Mouse (Mus musculus) Patski (cell line): Measurements from ENCODE around the gene Dnajc13. TPM values are rescaled to one million over a fixed set of nuclear protein-coding genes. Genes with fewer than 3 reads are reported as not detected.

Experiments
- ATAC-seq: fragments of 100-300 bp; one replicate; pipeline ENCODE4 v1.8.0; 2021
- CTCF ChIA-PET: fragments of 350-600 bp; sonication (Branson Sonifier 250); formaldehyde crosslinking; loops from one replicate; lab custom pipeline; 2022; ENCODE audit warnings: inconsistent platforms; lab: Charles Lee
- POLR2A ChIA-PET: fragments of 350-600 bp; sonication (Branson Sonifier 250); formaldehyde crosslinking; loops from one replicate; lab custom pipeline; 2022; ENCODE audit warnings: antibody characterized with exemption, inconsistent platforms; lab: Charles Lee
- DNase-seq: peaks from one replicate; pipeline ENCODE4 v3.0.0-alpha.2; 2011; ENCODE audit warnings: low read depth, low spot score
- H3K27me3 ChIP-seq: fragments of 371-371 bp; one replicate; pipeline ENCODE4 v1.5.1; 2021
- CTCF ChIP-seq: fragments of 100-300 bp; IDR thresholded peaks from one replicate; pipeline ENCODE4 v1.5.1; 2021
- in situ Hi-C: fragments of 300-500 bp; cut with MboI; formaldehyde crosslinking; loops from 3 replicates; pipeline ENCODE4 v1.11.1; 2018; ENCODE audit warnings: low pct_unique_long_range_greater_than_20kb, mixed read lengths
- polyA plus RNA-seq: library from polyadenylated mRNA; unstranded; gene quantifications from one replicate; pipeline ENCODE4 v1.2.3, GENCODE M21; 2021

Gene Dnajc13
- polyA plus RNA-seq, 1 experiment from 2014 or later: 64.2 TPM

DNA sequence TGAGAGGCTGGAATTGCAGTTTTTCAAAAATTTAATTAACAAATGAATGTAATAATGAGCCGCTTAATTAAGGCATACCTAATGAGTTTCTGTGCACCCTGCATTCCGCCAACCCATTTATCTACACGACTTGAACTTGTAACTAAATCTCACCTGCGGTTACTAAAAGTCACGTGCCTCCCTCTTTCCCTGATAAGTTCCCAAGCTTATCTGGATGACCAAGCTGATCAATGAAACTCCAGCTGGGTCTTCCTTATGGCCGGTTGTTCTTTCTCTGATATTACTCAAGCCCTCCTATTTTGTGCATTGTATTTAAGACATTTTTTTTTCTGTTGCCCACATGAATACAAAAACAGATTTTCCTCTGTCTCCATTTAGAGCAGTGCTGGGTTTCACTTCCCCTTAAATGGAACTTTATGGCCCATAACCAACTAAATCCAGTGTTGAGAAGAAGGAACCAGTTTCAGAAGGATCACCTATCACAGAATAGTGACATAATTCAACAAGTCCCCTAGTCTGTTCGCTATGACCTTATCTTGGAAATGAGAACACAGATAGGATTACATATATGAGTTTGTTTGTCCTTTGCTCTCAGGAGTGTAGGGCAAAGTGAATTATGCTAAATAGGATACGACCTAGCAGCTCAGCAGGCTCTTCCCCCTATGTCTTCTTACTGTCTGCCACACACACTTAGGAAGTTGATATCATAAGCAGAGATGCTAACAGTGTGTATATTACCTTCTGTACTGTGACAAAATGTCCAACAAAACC is 18.2 kb upstream of the Dnajc13 start:
- in situ Hi-C loops: no loop called here
- DNase-seq: no peak
- TF ChIP-seq CTCF: no peak
- CTCF ChIA-PET: no interaction called here
- peak; percentile 21 for ATAC-seq
- POLR2A ChIA-PET: no interaction called here
- H3K27me3 ChIP-seq: no peaks in the 10 kb centered on the region

- POLR2A ChIA-PET: no interaction called here
- in situ Hi-C loops: loop anchor here (5.0 kb wide), 1 partner anchor 100 kb away; no protein-coding TSS in a partner anchor
- DNase-seq (no peak), ATAC-seq (no peak)
- TF ChIP-seq CTCF: peak; percentile 79
- CTCF ChIA-PET: interaction anchor here (1.0 to 1.5 kb wide), 3 partner anchors 8 to 30 kb away, joined by 3 to 4 read pairs (median 3); no protein-coding TSS in a partner anchor
- H3K27me3 ChIP-seq: no peaks in the 10 kb centered on the region
These were observed 14.9 kb upstream of the Dnajc13 start for GRCm38 (mm10) chr9:104277528-104278162.

DNA sequence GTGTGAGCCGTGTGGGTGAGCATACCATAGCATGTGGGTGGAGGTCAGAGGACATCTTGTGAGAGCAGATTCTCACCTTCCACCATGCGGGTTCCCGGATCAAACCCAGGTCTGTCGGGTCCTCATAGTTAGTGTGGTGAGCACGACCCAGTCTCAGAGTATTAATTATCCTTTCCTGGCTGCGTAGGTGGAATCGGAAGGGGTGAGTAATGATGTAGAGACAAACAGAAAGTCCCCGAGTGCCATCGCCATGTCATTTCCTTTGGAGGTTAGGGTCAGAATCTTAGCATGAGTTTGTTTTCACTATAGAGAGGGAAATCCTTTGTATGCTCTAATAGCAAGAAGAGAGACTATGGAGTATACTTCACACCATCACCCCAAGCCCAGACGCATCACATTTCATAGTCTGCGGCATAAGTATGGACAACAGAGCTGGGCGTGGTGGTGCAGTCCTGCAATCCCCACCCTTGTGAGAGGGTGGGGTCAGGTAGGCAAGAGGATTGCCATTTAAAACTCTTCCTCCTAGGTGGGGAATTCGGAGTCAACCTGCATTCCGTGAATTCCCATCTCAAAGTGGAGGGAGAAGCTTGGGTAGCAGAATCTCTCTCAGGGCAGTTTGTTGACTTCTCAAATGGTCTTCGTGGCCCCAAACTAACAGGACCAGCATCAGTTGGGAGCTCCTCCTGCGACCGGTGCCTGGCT is 12.5 kb upstream of the Dnajc13 start:
- H3K27me3 ChIP-seq: no peaks in the 10 kb centered on the region
- POLR2A ChIA-PET: no interaction called here
- TF ChIP-seq CTCF: no peak
- in situ Hi-C loops: loop anchor here (5.0 kb wide), 1 partner anchor 102 kb away; no protein-coding TSS in a partner anchor
- DNase-seq: no peak
- CTCF ChIA-PET: no interaction called here
- no peak for ATAC-seq

DNA sequence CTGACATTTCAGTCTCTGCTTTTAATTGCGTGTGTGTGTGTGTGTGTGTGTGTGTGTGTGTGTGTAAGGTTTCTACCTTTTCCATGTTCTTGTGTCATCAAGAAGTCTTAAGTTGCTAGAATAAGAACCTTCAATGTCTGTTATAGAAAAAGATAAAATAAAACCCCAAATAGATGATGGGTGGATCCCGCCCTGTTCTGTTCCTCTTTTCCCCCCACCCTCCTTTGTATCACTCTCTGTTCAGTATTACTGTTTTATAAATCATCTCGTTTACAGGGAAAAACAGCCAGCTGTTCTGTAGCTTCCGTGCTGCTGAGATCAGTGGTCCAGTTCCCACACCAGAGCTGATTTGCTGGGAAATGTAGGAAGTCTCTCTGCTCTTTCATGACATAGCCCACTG is 9.3 kb upstream of the Dnajc13 start:
- ATAC-seq (no peak), DNase-seq (no peak)
- POLR2A ChIA-PET: interaction anchor here (0.7 kb wide), 1 partner anchor 132 kb away, joined by 3 read pairs; no protein-coding TSS in a partner anchor
- CTCF ChIA-PET: no interaction called here
- TF ChIP-seq CTCF: no peak
- H3K27me3 ChIP-seq: no peaks in the 10 kb centered on the region
- in situ Hi-C loops: no loop called here

DNA sequence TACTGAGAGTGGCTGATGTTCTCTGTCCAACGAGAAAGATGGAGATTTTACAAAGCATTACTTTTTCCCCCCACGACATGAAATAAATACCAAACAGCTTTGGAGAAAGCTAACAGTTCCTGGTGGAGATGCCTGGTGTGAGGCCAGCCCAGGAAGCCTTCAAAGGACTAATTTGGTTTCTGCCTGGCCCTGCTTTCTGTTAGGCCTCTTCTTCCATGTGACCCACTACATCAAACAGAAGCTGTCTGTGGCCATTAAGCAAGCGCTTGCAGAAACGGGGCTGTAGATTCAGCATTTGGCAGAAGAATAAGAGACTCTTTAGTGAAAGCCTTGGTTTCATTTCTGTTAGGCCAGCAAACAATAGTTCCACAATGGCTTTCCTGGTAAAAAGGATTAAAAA is 8.9 kb upstream of the Dnajc13 start:
- CTCF ChIA-PET: no interaction called here
- in situ Hi-C loops: no loop called here

GRCm38 (mm10) chr9:104269944-104270343 is 7.2 kb upstream of the Dnajc13 start:
- ChIA-PET POLR2A (no interaction called here), CTCF (interaction anchor here (1.0 to 1.5 kb wide), 2 partner anchors 37 to 110 kb away, joined by 4 read pairs; no protein-coding TSS in a partner anchor)
- H3K27me3 ChIP-seq: peaks cover 4% of the 10 kb centered on the region
- DNase-seq (no peak), ATAC-seq (no peak)
- in situ Hi-C loops: no loop called here
- no peak for TF ChIP-seq CTCF

More for the DNA sequence above, 8.9 kb upstream of the Dnajc13 start:
- DNase-seq: no peak
- no peak for ATAC-seq
- POLR2A ChIA-PET: no interaction called here
- no peaks in the 10 kb centered on the region for H3K27me3 ChIP-seq
- TF ChIP-seq CTCF: no peak

- peaks cover 4% of the 10 kb centered on the region for H3K27me3 ChIP-seq
- no peak for TF ChIP-seq CTCF
- in situ Hi-C loops: no loop called here
- ATAC-seq (no peak), DNase-seq (no peak)
- ChIA-PET POLR2A (no interaction called here), CTCF (interaction anchor here (1.0 to 1.5 kb wide), 2 partner anchors 37 to 111 kb away, joined by 4 read pairs; no protein-coding TSS in a partner anchor)
These were observed 6.7 kb upstream of the Dnajc13 start for GRCm38 (mm10) chr9:104269349-104269871.

DNA sequence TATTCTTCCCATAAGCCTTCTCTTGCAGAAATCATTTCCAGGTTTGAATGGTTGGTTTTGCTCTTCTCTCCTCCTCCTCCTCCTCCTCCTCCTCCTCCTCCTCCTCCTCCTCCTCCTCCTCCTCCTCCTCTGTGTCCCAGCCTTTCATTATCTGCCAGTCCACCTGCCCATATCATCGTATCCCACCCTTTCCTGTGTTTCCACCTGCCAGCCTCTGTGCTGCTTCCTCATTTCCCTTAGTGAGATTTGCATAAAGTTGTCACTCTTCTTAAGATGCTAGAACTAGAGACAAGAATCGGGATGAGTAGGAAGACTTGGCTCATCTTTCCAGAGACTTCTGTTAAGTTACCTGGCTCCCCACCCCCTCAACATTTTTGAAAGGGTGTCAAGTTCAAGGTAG is 1.8 kb upstream of the Dnajc13 start:
- CTCF ChIA-PET: no interaction called here
- in situ Hi-C loops: no loop called here
- TF ChIP-seq CTCF: no peak
- H3K27me3 ChIP-seq: peaks cover 4% of the 10 kb centered on the region
- ATAC-seq (no peak), DNase-seq (no peak)
- POLR2A ChIA-PET: no interaction called here

- peaks cover 4% of the 10 kb centered on the region for H3K27me3 ChIP-seq
- ATAC-seq (peak; percentile 65), DNase-seq (peak; percentile 15)
- ChIA-PET CTCF (no interaction called here), POLR2A (interaction anchor here (0.7 to 0.9 kb wide), 2 partner anchors 14 to 15 kb away, joined by 3 to 4 read pairs; no protein-coding TSS in a partner anchor)
- TF ChIP-seq CTCF: no peak
- in situ Hi-C loops: no loop called here
These were observed 541 bp downstream of the Dnajc13 start for GRCm38 (mm10) chr9:104262016-104262762.
